Mouse (Mus musculus) CH12.LX (cell line): Measurements from ENCODE around the gene RPS10-NUDT3. TPM values are rescaled to one million over a fixed set of nuclear protein-coding genes. Genes with fewer than 3 reads are reported as not detected.

ENCODE experiments used
- DNase-seq: peaks from one replicate; pipeline ENCODE4 v3.0.0-alpha.2; 2013; ENCODE audit errors: extremely low read depth
- H3K27ac ChIP-seq: 2 replicates; pipeline ENCODE4 v1.5.1; 2012; ENCODE audit warnings: low read depth, mild to moderate bottlenecking, control low read depth, moderate library complexity; ENCODE audit not compliant: insufficient read depth
- H3K27me3 ChIP-seq: replicated peaks from 2 replicates; pipeline ENCODE3; 2012; ENCODE audit warnings: inconsistent platforms
- H3K36me3 ChIP-seq, 2 experiments: replicated peaks in 1 of 2; 2 replicates each; pipeline versions ENCODE3 to v1.6.1; 2012; ENCODE audit warnings: inconsistent platforms in 1 of 2, low read length in 1 of 2, mild to moderate bottlenecking in 1 of 2, mixed read lengths in 1 of 2, moderate library complexity in 1 of 2; ENCODE audit not compliant: control insufficient read depth in 1 of 2, insufficient read depth in 1 of 2
- H3K4me1 ChIP-seq, 2 experiments: 2 replicates each; pipeline ENCODE4 v1.6.1; 2012; ENCODE audit warnings: inconsistent platforms in 1 of 2, moderate library complexity in 1 of 2; ENCODE audit not compliant: insufficient read depth in 2 of 2, control insufficient read depth in 1 of 2
- H3K4me2 ChIP-seq: 2 replicates; pipeline ENCODE4 v1.6.1; 2012; ENCODE audit warnings: low read depth, mild to moderate bottlenecking, control low read depth; ENCODE audit not compliant: poor library complexity, insufficient read depth, severe bottlenecking
- H3K4me3 ChIP-seq, 3 experiments: fragments of 150-350 bp in 1 of 3; sonication (generic) in 1 of 3; replicated peaks in 1 of 3; 2 replicates each; pipeline versions ENCODE3 to v1.5.1; 2011 to 2012; ENCODE audit warnings: low read depth in 2 of 3, low read length in 2 of 3, mild to moderate bottlenecking in 2 of 3, moderate library complexity in 2 of 3, control low read depth in 1 of 3, improper control_type of control experiment in 1 of 3, inconsistent platforms in 1 of 3, mixed read lengths in 1 of 3; ENCODE audit not compliant: poor library complexity in 1 of 3
- H3K79me2 ChIP-seq: replicated peaks from 2 replicates; pipeline ENCODE4 v1.6.1; 2012; ENCODE audit warnings: mild to moderate bottlenecking, moderate library complexity; ENCODE audit not compliant: control insufficient read depth, poor library complexity, insufficient read depth, severe bottlenecking; ENCODE audit errors: extremely low read depth
- H3K9ac ChIP-seq: 2 replicates; pipeline ENCODE4 v1.6.1; 2012; ENCODE audit warnings: low read depth, mild to moderate bottlenecking, control low read depth, moderate library complexity; ENCODE audit not compliant: insufficient read depth
- H3K9me3 ChIP-seq: replicated peaks from 2 replicates; pipeline ENCODE3; 2012; ENCODE audit warnings: low read length, inconsistent platforms, mixed read lengths
- CHD1 ChIP-seq: IDR thresholded peaks from 2 replicates; pipeline ENCODE4 v1.6.1; 2012; ENCODE audit warnings: low read depth, low read length, improper control_type of control experiment, inconsistent platforms
- CHD2 ChIP-seq: IDR thresholded peaks from 2 replicates; pipeline ENCODE4 v1.6.1; 2011; ENCODE audit warnings: low read length, improper control_type of control experiment
- CTCF ChIP-seq, 2 experiments: IDR thresholded peaks in 1 of 2; conservative IDR thresholded peaks in 1 of 2; 2 replicates each; pipeline ENCODE4 v1.5.1; 2011 to 2012; ENCODE audit warnings: low read depth in 2 of 2, low read length in 2 of 2, improper control_type of control experiment in 1 of 2, inconsistent platforms in 1 of 2, mild to moderate bottlenecking in 1 of 2, moderate library complexity in 1 of 2
- ELF1 ChIP-seq: IDR thresholded peaks from 2 replicates; pipeline ENCODE4 v1.6.1; 2014; ENCODE audit warnings: low read depth, mild to moderate bottlenecking, inconsistent platforms, low read length, improper control_type of control experiment
- EP300 ChIP-seq: IDR thresholded peaks from 2 replicates; pipeline ENCODE4 v1.6.1; 2011; ENCODE audit warnings: low read length, improper control_type of control experiment
- IRF4 ChIP-seq: IDR thresholded peaks from 2 replicates; pipeline ENCODE4 v1.6.1; 2014; ENCODE audit warnings: low read depth, mild to moderate bottlenecking, inconsistent platforms, low read length, improper control_type of control experiment
- MAZ ChIP-seq: IDR thresholded peaks from 2 replicates; pipeline ENCODE4 v1.6.1; 2012; ENCODE audit warnings: low read depth, mild to moderate bottlenecking, inconsistent platforms, low read length, improper control_type of control experiment, moderate library complexity
- NELFE ChIP-seq: IDR thresholded peaks from 2 replicates; pipeline ENCODE4 v1.6.1; 2011; ENCODE audit warnings: low read depth, low read length, improper control_type of control experiment
- NRF1 ChIP-seq: IDR thresholded peaks from 2 replicates; pipeline ENCODE4 v1.6.1; 2014; ENCODE audit warnings: low read depth, mild to moderate bottlenecking, inconsistent platforms, low read length, improper control_type of control experiment, moderate library complexity
- POLR2A ChIP-seq: IDR thresholded peaks from 2 replicates; pipeline ENCODE4 v1.6.1; 2011; ENCODE audit warnings: low read depth, mild to moderate bottlenecking, improper control_type of control experiment, low read length
- POLR2AphosphoS2 ChIP-seq: IDR thresholded peaks from 2 replicates; pipeline ENCODE4 v1.6.1; 2011; ENCODE audit warnings: low read depth, low read length, improper control_type of control experiment
- RAD21 ChIP-seq: IDR thresholded peaks from 2 replicates; pipeline ENCODE4 v1.6.1; 2011; ENCODE audit warnings: low read depth, mild to moderate bottlenecking, low read length, improper control_type of control experiment, moderate library complexity
- SMC3 ChIP-seq: IDR thresholded peaks from 2 replicates; pipeline ENCODE4 v1.6.1; 2011; ENCODE audit warnings: low read depth, low read length, improper control_type of control experiment
- TCF12 ChIP-seq: IDR thresholded peaks from 2 replicates; pipeline ENCODE4 v1.6.1; 2014; ENCODE audit warnings: low read depth, mild to moderate bottlenecking, inconsistent platforms, low read length, improper control_type of control experiment
- UBTF ChIP-seq: IDR thresholded peaks from 2 replicates; pipeline ENCODE4 v1.6.1; 2012; ENCODE audit warnings: low read depth, mild to moderate bottlenecking, inconsistent platforms, low read length, improper control_type of control experiment, moderate library complexity
- USF1 ChIP-seq: IDR thresholded peaks from 2 replicates; pipeline ENCODE4 v1.6.1; 2014; ENCODE audit warnings: low read depth, mild to moderate bottlenecking, inconsistent platforms, low read length, improper control_type of control experiment
- ZKSCAN1 ChIP-seq: IDR thresholded peaks from 2 replicates; pipeline ENCODE4 v1.6.1; 2012; ENCODE audit warnings: low read depth, inconsistent platforms, low read length, improper control_type of control experiment, borderline replicate concordance
- ZMIZ1 ChIP-seq: IDR thresholded peaks from 2 replicates; pipeline ENCODE4 v1.6.1; 2012; ENCODE audit warnings: low read depth, mild to moderate bottlenecking, inconsistent platforms, low read length, improper control_type of control experiment
- dilution Hi-C: fragments of 300-500 bp; cut with MboI; formaldehyde crosslinking; loops from 2 replicates; pipeline ENCODE4 v1.14.3; 2020; ENCODE audit warnings: low sequenced_read_pairs; ENCODE audit not compliant: extremely low pct_unique_long_range_greater_than_20kb, extremely low pct_ligation_motif_present
- in situ Hi-C: fragments of 300-500 bp; cut with MboI; formaldehyde crosslinking; loops from 3 replicates; pipeline ENCODE4 v1.14.3; 2019; ENCODE audit warnings: low sequenced_read_pairs, low pct_ligation_motif_present, low pct_unique_long_range_greater_than_20kb, mixed read lengths
- polyA plus RNA-seq: library from polyadenylated mRNA; unstranded; fragments of >175 nt; gene quantifications from 2 replicates; pipeline ENCODE4 v1.2.1, GENCODE M21; 2012; ENCODE audit warnings: low read depth; ENCODE audit not compliant: insufficient read length
- total RNA-seq, 2 experiments: library from RNA; depleted of rRNA; stranded (reverse); fragments of 300-350 nt in 1 of 2; fragments of >200 nt in 1 of 2; gene quantifications; 2 replicates each; pipeline ENCODE4 v1.2.3; 2012 to 2014

RPS10-NUDT3 gene
- total and polyA plus RNA-seq, 3 experiments, result 30.3 TPM; not detected in 2

- TF ChIP-seq POLR2AphosphoS2 (no peak), ZKSCAN1 (no peak), ZMIZ1 (no peak), CHD1 (0 out of 2 replicates have a peak, but pooled peaks have one; percentile 14), MAZ (peak; percentile 86), CHD2 (peak; percentile 83), ELF1 (peak; percentile 70; the same call in 1 of the 2 replicates), UBTF (0 out of 2 replicates have a peak, but pooled peaks have one; percentile 5), RAD21 (no peak)
Measured at GRCm38 (mm10) chr17:27656011-27656399, 21.0 kb upstream of the RPS10-NUDT3 start (continued).

GRCm38 (mm10) chr17:27655089-27656010 lies 20.3 kb upstream of the RPS10-NUDT3 start, which contains the start of gene Pacsin1:
Pacsin1 (plus strand) TSS chr17:27655509.
- H3K9ac ChIP-seq, result peak within 1 kb of the TSS; percentile 64
- peak within 1 kb of the TSS; percentile 54 to 72 (median 58) for H3K4me3 ChIP-seq
- peaks cover 10% of the 10 kb centered on the region for H3K9me3 ChIP-seq
- H3K36me3 ChIP-seq, result peaks cover 0 to 6% of the 10 kb centered on the region in 2 experiments
- dilution Hi-C loops (no loop called here), in situ Hi-C loops (loop anchor here (10.0 kb wide), 1 partner anchor 69 kb away; the partner anchor contains the start of gene Spdef)
- TF ChIP-seq SMC3 (peak; percentile 13; the same call in 1 of the 2 replicates), IRF4 (0 out of 2 replicates have a peak, but pooled peaks have one; percentile 23), POLR2A (peak; percentile 48; the same call in 1 of the 2 replicates), ZMIZ1 (peak; percentile 38; the same call in 1 of the 2 replicates), EP300 (no peak), MAZ (no peak), UBTF (peak; percentile 84; the same call in 1 of the 2 replicates), RAD21 (peak; percentile 5), TCF12 (peak; percentile 75), NELFE (peak; percentile 48; the same call in 1 of the 2 replicates), NRF1 (peak; percentile 70), CTCF (conservative IDR thresholded peaks at IDR 0.05 in 1 of 2, IDR thresholded peaks at IDR 0.05 in 1 of 2; ENCODE audit: low read depth in 2 of 2, low read length in 2 of 2) (peak in 1 of 2 experiments; percentile 32; a peak in 2 of 4 replicates), USF1 (no peak)
- no peaks in the 10 kb centered on the region for H3K79me2 ChIP-seq
- peak within 1 kb of the TSS; percentile 84 for H3K4me2 ChIP-seq
- peak; percentile 48 for DNase-seq
- peaks cover 4 to 32% of the 10 kb centered on the region in 2 experiments for H3K4me1 ChIP-seq
- H3K27ac ChIP-seq, result peak within 1 kb of the TSS; percentile 73
- peaks cover 8% of the 10 kb centered on the region for H3K27me3 ChIP-seq
